Mouse (Mus musculus) cerebellum, postnatal 36 days (tissue): ENCODE measurements around the gene Gm10277.

ENCODE experiments used
- DNase-seq, 2 experiments: peaks; one replicate each; pipeline ENCODE4 v3.0.0; 2021 to 2022; ENCODE audit warnings: mixed read lengths in 2 of 2

The Gm10277 gene

GRCm38 (mm10) chr11:77795216-77795615 is 7.7 kb upstream of the Gm10277 start:
- no peak for DNase-seq

DNA sequence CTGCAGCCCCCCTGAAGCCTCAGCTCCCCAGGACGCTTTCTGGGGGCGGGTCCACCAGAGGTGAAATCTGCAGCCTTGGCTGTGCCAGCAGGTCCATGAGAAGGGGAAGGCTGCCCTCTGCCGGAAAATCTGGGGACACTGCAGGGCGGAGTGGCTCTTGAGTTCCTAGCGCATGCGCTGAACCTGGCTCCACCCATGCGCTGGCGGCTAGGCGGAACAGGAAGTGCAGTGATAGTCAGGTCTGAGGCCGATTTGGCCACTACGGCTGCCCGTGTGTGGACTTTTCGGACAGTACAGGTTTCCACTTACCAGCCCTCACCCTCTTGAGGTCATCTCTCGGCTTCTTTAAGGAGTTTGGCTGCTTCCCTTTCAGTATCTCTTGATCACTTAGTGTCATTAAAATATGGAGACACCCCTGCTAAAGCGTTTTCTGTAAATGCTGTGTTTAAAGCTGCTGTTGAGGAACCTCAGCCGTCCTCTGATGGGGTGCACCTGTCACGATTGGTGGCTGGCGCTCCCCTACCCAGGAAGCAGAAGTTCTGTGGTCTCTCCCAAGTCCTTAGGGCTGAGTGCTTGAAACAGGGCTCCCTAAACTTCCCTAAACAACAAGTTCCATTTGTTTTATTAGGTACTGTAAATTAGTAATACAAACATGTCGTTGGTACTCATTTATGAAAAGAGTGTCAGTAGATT is 5.8 kb upstream of the Gm10277 start:
- DNase-seq: peak; percentile 95 to 98

DNA sequence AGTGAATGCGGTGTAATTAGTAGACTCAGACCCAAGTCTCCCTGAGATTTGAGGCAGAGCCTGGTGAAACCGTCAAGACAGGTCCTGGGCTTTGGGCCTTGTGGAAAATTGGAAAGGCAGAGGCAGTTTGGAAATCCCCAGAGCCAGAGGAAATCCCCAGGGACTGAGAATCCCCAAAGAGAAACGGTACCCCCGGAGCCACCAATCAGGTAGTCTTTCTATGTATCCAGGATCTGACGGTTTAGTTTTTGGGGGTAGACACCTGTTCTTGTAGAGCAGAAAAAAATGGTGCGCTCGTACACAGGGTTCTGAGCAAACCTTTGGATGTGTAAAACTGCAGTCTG is 5.0 kb upstream of the Gm10277 start:
- no peak for DNase-seq

DNA sequence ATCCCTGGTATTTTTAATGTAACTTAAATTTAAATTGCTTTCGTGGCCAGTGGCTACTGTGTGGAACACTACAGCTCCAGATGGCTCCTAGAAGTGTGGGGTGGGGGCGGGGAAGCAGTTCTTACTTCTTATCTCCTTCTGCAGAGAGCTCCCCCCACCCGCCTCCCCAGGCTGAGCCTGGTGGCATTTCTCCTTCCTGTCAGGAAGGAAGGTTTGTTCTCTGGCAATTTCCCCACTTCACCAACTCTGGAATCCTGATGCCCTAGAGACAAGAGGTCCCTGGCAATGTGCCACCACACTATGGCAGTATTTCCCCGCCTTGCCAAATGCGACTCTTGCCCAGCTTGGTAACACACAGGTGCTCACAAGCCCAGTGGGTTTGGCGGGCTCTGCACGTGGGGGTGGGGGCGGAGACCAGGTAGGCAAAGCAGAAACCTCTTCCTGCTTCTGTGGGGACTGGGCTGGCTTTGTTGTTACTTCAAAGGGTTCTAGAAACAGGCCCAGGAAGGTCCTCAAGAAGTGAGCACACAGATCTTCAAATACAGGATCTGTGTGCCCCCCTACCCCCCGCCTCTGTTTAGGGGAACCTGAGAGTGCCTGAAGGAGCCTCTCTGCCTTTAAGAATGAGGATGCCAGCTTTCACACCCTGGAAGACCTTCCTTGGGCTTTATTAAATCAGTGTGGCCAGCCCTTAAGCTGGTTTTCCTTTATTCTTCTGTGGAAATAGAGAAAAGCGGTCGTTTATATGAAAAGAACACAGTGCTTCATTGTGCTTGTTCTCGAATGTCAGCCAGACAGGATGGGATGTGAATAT is 4.4 kb upstream of the Gm10277 start:
- DNase-seq: peak in 1 of 2 experiments; percentile 47

DNA sequence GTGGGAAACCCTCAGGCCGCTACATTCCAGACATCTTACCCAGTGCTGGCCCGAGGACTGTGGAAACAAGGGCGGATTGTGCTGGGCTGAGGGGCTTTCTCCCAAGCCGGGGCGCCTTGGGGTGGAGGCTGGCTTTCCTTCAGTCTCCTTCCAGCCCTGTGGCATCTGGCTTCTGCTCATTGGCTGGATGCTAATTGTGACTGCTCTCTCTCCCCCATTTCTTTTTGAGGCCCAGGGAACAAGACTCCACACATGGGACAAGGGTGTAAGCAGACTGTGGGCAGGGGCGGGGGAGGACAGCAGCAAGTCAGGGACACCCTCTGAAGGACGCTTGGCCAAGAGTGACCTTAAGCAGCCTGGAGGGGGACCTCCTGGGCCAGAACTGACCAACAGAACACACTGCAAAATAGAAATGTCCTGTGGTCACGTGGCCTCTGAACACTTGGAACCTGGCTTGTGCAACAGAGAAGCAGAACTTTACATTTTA is 3.7 kb upstream of the Gm10277 start:
- no peak for DNase-seq

- no peak for DNase-seq
Observed at GRCm38 (mm10) chr11:77790286-77790685, 2.7 kb upstream of the Gm10277 start.

DNA sequence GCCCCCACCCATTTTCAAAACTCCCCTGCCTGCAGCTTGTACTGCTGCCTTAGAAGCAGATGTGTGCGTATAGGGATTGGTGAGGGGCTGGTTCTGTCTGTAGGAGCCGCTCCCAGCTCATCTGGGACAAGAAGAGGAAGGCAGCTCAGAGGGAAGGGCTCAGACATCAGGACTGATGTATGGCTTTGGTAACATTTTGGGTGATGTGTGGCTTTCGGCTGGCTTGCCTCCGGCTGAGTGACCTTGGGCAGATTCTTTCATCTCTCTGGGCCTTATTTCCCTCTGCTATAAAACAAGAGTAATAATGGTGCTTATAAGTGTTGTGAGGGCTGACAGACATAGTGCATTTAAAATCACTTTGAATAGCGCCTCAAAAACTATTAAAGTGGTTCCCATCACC is 2.0 kb upstream of the Gm10277 start:
- DNase-seq: no peak

GRCm38 (mm10) chr11:77785768-77786561 is 1.6 kb downstream of the Gm10277 start:
- peak; percentile 57 to 62 for DNase-seq

DNA sequence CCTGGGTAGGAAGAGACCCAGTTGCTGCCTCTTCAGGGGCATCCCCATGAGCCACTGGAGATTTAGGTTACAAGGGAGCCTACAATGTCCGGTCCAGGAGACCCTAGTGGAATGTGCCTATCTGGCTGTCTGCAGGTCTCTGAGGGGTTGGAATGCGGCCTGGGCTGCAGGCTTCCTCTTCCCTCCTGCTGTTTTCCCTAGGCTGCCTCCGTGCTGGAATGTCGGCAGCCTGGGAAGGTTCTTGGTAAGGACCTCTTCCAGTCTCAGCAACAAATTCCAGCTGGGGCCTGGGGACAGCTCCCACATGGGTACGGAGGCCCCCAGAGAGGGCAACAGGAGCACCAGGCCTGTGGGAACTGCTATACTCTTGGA is 2.2 kb downstream of the Gm10277 start:
- DNase-seq: no peak

DNA sequence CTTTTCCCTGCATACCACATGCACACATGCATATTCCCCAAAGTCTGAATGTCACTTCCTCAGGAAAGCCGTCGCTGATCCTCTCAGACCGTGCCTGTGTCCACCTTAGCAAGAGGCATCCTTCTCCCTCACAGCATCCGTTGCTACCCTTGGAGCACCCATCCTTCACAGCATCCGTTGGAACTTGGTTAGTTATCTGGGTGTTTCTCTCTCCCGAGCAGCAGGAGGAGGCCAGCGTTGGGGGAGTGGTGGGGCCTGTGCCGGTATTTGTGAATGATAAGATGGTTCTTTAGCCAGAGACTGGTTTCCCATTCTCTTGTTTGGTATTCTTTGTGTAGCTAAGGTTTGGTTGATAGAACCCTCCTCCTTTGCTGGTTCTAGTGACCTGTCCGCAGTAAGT is 2.7 kb downstream of the Gm10277 start:
- DNase-seq: no peak

DNA sequence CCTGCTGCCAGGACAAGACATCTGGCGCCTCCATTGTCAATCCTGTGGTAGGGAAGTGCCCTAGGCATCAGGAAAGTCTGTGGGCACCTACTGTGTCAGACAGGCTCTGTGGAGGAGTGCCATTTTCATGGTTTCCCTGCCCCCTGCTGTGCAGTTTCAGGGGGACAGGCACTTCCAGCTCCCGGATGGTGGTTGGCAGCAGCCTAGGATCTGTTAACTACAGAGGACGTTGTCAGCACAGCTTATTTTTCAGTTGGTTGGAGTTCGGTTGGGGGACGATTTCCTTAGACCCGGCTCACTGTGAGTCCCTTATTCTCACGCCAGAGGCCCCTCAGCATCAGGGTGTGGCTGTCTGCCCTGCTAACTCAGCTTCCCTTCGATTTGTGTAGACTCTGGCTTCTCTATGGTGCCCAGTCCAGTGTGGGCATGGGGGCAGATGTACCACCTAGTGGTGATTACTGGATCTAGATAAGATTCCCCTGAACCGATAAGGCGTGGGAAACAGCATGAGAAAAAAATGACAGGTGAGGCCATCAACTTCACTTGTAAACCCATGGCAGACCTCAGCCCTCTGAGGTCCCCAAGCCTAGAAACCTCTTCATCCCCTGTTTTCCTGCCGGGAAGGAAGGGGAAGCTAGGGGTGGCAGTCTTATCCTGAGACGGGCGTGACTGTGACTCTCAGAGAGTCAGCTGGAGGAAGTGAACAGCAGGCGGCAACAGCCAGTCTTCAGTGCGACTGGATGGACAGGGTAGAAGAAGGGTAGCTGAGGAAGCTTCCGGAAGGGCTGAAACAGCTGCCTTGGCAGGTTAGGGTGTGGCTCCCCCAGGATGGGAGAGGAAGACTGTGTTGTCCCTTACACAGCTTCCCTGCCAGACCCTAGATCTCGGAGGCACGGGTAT is 3.5 kb downstream of the Gm10277 start:
- no peak for DNase-seq

- DNase-seq: no peak
Observed at GRCm38 (mm10) chr11:77783211-77783746, 4.3 kb downstream of the Gm10277 start.

DNA sequence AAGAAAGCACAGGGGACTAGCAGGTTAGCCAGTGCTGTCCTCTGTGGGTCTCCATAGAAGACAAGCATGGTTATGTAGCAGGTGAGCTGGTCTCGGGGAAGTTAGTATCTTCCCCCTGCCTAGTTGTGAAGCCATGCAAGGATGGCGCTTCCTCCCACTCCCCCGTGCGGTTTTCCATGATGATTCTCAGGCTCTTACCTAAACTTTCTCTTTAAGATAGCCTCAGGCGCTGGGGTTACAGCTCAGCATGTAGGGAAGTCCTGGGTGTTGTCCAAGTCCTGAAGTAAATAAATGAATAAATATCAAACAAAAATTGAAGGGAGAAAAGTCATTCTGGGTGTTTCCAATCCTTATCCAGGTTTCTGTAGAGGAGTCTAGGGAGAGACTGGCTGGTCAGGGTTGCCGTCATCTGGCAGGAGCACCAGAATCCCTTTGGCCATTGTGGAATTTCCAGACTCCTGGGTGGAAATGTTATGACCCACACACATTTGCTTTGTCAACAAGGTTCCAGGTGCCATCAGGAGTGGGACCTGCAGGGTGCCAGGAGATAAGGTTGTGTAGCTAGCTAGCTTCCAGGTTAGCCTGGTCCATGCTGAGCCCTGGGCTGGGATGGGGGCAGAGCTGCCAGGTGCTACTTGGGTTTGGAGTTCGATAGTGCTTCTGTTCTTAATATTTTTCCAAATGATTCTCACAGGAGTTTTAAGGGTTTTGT is 5.3 kb downstream of the Gm10277 start:
- DNase-seq: no peak

DNA sequence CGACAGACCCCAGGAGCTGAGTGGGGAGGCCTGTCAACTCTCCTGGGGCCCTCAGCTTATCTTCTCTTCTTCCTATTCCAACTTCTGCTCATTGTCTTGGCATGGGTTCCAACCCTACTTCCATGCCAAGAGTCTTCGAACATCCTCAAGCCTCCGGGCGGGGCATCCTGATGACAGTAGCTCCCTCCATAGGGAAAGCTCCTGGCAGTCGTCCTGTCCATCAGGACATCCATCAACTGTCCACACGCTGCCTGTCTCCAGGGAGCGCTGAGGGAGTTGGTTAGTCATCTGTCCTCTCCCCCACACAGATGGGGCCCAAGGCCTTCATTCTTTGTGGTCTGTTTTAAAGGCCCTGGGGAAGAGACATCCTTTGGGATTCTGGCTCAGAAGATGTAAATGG is 6.5 kb downstream of the Gm10277 start:
- peak; percentile 54 to 63 for DNase-seq

- DNase-seq: no peak
Observed at GRCm38 (mm10) chr11:77779240-77779639, 8.3 kb downstream of the Gm10277 start.

DNA sequence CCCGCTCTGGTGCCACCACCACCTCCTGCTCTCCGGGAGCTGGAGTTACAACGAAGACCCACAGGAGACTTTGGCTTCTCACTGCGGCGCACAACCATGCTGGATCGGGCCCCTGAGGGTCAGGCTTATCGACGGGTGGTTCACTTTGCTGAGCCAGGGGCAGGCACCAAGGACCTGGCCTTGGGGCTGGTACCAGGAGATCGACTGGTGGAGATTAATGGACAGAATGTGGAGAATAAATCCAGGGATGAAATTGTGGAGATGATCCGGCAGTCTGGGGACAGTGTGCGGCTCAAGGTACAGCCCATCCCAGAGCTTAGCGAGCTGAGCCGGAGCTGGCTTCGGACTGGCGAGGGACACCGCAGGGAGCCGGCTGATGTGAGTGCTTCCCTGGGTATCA is 9.6 kb downstream of the Gm10277 start:
- DNase-seq: no peak

GRCm38 (mm10) chr11:77777436-77777835 is 10.1 kb downstream of the Gm10277 start:
- DNase-seq: no peak

DNA sequence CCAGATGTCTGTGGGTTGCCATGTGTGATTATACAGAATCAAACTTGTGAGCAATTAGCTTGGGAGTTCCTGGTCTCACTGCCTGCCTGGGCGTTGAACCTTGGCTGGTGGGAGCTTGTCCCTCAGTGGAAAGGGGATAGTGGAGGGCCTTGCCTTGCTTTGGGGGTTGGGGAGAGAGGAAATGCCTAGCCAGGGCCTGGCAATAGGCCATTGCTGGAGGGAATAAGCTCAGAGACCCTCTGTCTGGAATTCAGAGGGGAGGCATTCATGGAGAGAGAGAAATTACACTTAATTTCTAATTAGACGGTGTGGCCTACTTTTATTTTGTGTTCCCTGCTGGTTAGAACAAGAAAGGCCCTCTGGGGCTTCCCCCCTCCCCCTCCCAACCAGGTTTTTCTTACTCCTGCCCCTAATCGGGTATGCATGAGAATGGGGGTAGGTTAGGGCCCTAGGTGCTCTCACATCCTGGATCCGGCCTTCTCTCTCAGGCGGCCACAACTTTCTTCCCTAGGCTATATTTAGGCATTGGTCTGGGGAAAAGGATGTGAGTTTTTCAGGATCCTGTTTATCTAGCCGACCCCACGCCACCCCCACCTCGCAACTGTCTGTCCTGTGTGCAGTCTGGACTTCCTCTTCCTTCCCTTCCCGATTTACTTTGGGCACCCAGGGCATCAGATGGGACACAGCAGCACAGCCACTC is 11.7 kb downstream of the Gm10277 start:
- DNase-seq: no peak

DNA sequence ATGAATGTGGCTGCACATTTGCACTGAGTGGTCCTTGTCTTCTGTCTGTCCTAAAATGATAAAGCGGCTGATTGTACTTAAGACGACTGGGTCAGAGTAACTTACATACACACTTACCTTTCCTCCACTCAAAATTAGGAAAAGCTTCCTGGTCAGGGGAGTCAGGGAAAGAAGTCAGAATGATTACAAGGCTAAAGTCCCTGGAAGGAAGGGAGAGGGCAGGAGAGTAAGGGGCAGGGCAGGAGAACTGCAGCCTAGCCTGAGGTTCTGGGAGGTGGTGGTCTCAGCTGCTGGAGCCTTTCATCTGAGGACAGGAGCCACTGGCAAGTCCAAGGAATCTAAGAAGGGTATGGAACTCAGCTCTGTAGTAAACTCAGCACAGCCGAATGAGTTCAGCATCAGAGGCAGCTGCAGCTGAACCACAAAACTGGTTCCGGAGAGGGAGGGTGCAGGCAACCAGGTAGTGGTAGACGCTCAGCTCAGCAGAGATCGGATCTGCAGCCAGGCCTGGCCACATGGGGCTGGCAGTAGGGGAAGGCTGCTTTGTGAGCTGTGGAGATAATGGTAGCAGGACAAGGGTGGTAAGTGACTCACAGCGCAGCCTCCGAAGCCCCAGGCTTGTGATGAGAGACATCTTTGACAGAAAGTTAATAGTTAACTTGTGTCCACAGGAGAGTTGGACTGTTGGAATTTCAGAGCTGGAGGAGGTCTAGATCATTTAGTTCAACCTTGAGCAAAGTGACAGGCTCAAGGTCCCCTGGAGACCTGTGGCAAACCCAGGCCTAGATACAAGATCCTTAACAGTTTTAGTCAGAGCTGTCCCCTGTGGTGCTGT is 15.5 kb downstream of the Gm10277 start:
- DNase-seq: no peak

DNA sequence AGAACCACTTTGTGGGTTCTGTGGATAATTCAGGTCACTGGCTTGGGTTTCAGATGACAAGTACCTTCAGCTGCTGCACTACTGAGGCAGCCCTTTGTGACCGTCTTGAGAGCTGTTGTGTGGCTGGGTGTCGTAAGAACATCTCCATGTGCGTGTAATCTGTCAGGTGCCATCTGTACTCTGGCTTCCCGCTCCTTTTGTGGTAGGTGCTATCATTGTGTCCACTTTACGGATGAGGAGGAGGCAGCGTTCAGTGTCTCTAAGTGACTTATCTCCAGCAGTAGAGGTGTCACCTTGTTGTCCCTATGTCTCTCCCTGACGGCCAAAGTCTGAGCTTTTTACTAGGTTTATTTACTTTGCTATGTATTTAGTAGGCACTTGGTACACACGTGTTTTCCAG is 17.2 kb downstream of the Gm10277 start:
- no peak for DNase-seq
